Mouse (Mus musculus) stomach, embryonic 16.5 days (tissue): ENCODE results near the gene Golga4. TPM values are rescaled to one million over a fixed set of nuclear protein-coding genes. Genes with fewer than 3 reads are reported as not detected.
A peak's percentile ranks its signal among the peaks of the same experiment; 100 is the strongest.
"Not testable (repeated sequence)": the region's sequence is repeated elsewhere in the genome, so short reads cannot be mapped to it uniquely, and the experiment has no call there.

Experiments
- ATAC-seq: fragments of 200-750 bp; cut with Nextera tagmentation; 2 replicates; pipeline ENCODE4 v1.8.0; 2017; ENCODE audit warnings: moderate number of reproducible peaks, moderate TSS enrichment; ENCODE audit not compliant: insufficient read depth, low FRiP score
- H3K27ac ChIP-seq: fragments of 300-500 bp; sonication (generic); 2 replicates; pipeline ENCODE4 v1.5.1; 2014; ENCODE audit warnings: low read length
- H3K27me3 ChIP-seq: fragments of 300-500 bp; sonication (generic); 2 replicates; pipeline ENCODE4 v1.6.1; 2014; ENCODE audit warnings: low read length, control low read depth, mixed read lengths; ENCODE audit not compliant: control insufficient read depth, insufficient read depth
- H3K36me3 ChIP-seq: fragments of 300-500 bp; sonication (generic); 2 replicates; pipeline ENCODE4 v1.6.1; 2014; ENCODE audit warnings: low read length; ENCODE audit not compliant: control insufficient read depth, insufficient read depth
- H3K4me1 ChIP-seq: fragments of 300-500 bp; sonication (generic); 2 replicates; pipeline ENCODE4 v1.6.1; 2014; ENCODE audit warnings: low read length, control low read depth, mixed read lengths; ENCODE audit not compliant: control insufficient read depth, insufficient read depth
- H3K4me2 ChIP-seq: fragments of 300-500 bp; sonication (generic); 2 replicates; pipeline ENCODE4 v1.6.1; 2014; ENCODE audit warnings: low read depth, low read length, mixed read lengths
- H3K4me3 ChIP-seq: fragments of 300-500 bp; sonication (generic); replicated peaks from 2 replicates; pipeline ENCODE4 v1.5.1; 2014; ENCODE audit warnings: mild to moderate bottlenecking, low read length
- H3K9ac ChIP-seq: fragments of 300-500 bp; sonication (generic); 2 replicates; pipeline ENCODE4 v1.6.1; 2014; ENCODE audit warnings: low read length
- H3K9me3 ChIP-seq: fragments of 300-500 bp; sonication (generic); replicated peaks from 2 replicates; pipeline ENCODE4 v1.6.1; 2016; ENCODE audit warnings: low read length, control low read depth; ENCODE audit not compliant: control insufficient read depth
- WGBS: fragments of 180-500 bp; shearing (Covaris S2); extraction: QIAGEN DNeasy Blood & Tissue Kit; methylation state at CpG from one replicate; pipeline ENCODE4 v1.1.7; 2014; 5-methylcytosine and 5-hydroxymethylcytosine counted together
- polyA plus RNA-seq: library from polyadenylated mRNA; unstranded; fragments of >200 nt; fragmentation: Nextera tagmentation; extraction: Ambion mirVana; gene quantifications from 2 replicates; pipeline ENCODE4 v1.2.1, GENCODE M21; 2015

The Golga4 gene
- polyA plus RNA-seq, 1 experiment from 2014 or later = 50.6 TPM

- H3K4me2 ChIP-seq = no peak overlapping the region
- ATAC-seq = 0 out of 2 replicates have a peak, but pooled peaks have one; percentile 70
- H3K9me3 ChIP-seq = no peaks in the 10 kb centered on the region
- peaks cover 10% of the 10 kb centered on the region for H3K4me1 ChIP-seq
- H3K27ac ChIP-seq = no peak overlapping the region
- H3K27me3 ChIP-seq = no peaks in the 10 kb centered on the region
- H3K4me3 ChIP-seq = no peak overlapping the region
- 56% methylated on average over 7 of the region's 7 CpGs for WGBS
- H3K9ac ChIP-seq = no peak overlapping the region
- no peaks in the 10 kb centered on the region for H3K36me3 ChIP-seq
These were observed 90.7 kb downstream of the Golga4 start for GRCm38 (mm10) chr9:118596767-118597166.

- 75% methylated on average over 3 of the region's 3 CpGs for WGBS
- not testable (repeated sequence) for H3K9ac ChIP-seq, H3K9me3 ChIP-seq, ATAC-seq, H3K27me3 ChIP-seq, H3K4me2 ChIP-seq, H3K4me1 ChIP-seq, H3K27ac ChIP-seq, H3K36me3 ChIP-seq, H3K4me3 ChIP-seq
These were observed 94.3 kb downstream of the Golga4 start for GRCm38 (mm10) chr9:118600393-118600792.

GRCm38 (mm10) chr9:118602576-118602975 is 96.5 kb downstream of the Golga4 start:
- no peak for ATAC-seq
- WGBS = 75% methylated on average over 5 of the region's 5 CpGs
- Histone ChIP-seq H3K4me2 (no peak overlapping the region), H3K27ac (no peak overlapping the region), H3K36me3 (no peaks in the 10 kb centered on the region), H3K27me3 (no peaks in the 10 kb centered on the region), H3K4me1 (no peaks in the 10 kb centered on the region), H3K9ac (no peak overlapping the region), H3K4me3 (no peak overlapping the region), H3K9me3 (no peaks in the 10 kb centered on the region)

GRCm38 (mm10) chr9:118606148-118606816 is 100.2 kb downstream of the Golga4 start, which contains the start of gene Itga9:
Itga9 (plus strand) TSS chr9:118606690.
- ATAC-seq = peak; percentile 86
- peak within 1 kb of the TSS; percentile 91 for H3K9ac ChIP-seq
- H3K4me2 ChIP-seq = peak within 1 kb of the TSS; percentile 85
- WGBS = 8% methylated on average over 42 of the region's 42 CpGs
- H3K27ac ChIP-seq = peak within 1 kb of the TSS; percentile 67
- H3K4me3 ChIP-seq = peak within 1 kb of the TSS; percentile 79
- no peaks in the 10 kb centered on the region for H3K36me3 ChIP-seq
- no peaks in the 10 kb centered on the region for H3K9me3 ChIP-seq
- peaks cover 5% of the 10 kb centered on the region for H3K4me1 ChIP-seq
- H3K27me3 ChIP-seq = no peaks in the 10 kb centered on the region

GRCm38 (mm10) chr9:118606817-118607371 is 100.8 kb downstream of the Golga4 start:
- Histone ChIP-seq H3K9me3 (no peaks in the 10 kb centered on the region), H3K27me3 (no peaks in the 10 kb centered on the region), H3K4me3 (peak overlapping the region; percentile 79), H3K9ac (peak overlapping the region; percentile 91), H3K36me3 (no peaks in the 10 kb centered on the region), H3K4me2 (peak overlapping the region; percentile 85), H3K4me1 (peaks cover 9% of the 10 kb centered on the region), H3K27ac (peak overlapping the region; percentile 67)
- peak; percentile 42 for ATAC-seq
- WGBS = under 1% methylated on average over 68 of the region's 68 CpGs

GRCm38 (mm10) chr9:118607701-118608401 is 101.8 kb downstream of the Golga4 start:
- no peaks in the 10 kb centered on the region for H3K9me3 ChIP-seq
- 49% methylated on average over 16 of the region's 16 CpGs for WGBS
- peaks cover 17% of the 10 kb centered on the region for H3K4me1 ChIP-seq
- H3K36me3 ChIP-seq = no peaks in the 10 kb centered on the region
- no peak overlapping the region; the same call in 1 of the 2 replicates for H3K27ac ChIP-seq
- H3K4me3 ChIP-seq = peak overlapping the region; percentile 79
- H3K4me2 ChIP-seq = peak overlapping the region; percentile 85
- no peaks in the 10 kb centered on the region for H3K27me3 ChIP-seq
- H3K9ac ChIP-seq = peak overlapping the region; percentile 91
- ATAC-seq = no peak

GRCm38 (mm10) chr9:118608556-118608955 is 102.5 kb downstream of the Golga4 start:
- no peaks in the 10 kb centered on the region for H3K36me3 ChIP-seq
- no peak for ATAC-seq
- no peaks in the 10 kb centered on the region for H3K27me3 ChIP-seq
- H3K9ac ChIP-seq = peak overlapping the region; percentile 46; the same call in 1 of the 2 replicates
- H3K4me1 ChIP-seq = peaks cover 19% of the 10 kb centered on the region
- H3K9me3 ChIP-seq = no peaks in the 10 kb centered on the region
- H3K4me3 ChIP-seq = peak overlapping the region; percentile 25; the same call in 1 of the 2 replicates
- no peak overlapping the region for H3K27ac ChIP-seq
- WGBS = 52% methylated on average over 4 of the region's 4 CpGs
- H3K4me2 ChIP-seq = peak overlapping the region; percentile 85

GRCm38 (mm10) chr9:118610060-118610459 is 104.0 kb downstream of the Golga4 start:
- no peaks in the 10 kb centered on the region for H3K9me3 ChIP-seq
- peaks cover 19% of the 10 kb centered on the region for H3K4me1 ChIP-seq
- H3K9ac ChIP-seq = 0 out of 2 replicates have a peak overlapping the region, but pooled peaks have one; percentile 2
- no peaks in the 10 kb centered on the region for H3K36me3 ChIP-seq
- WGBS = 59% methylated on average over 10 of the region's 10 CpGs
- no peak overlapping the region; the same call in 1 of the 2 replicates for H3K27ac ChIP-seq
- no peak for ATAC-seq
- no peak overlapping the region; the same call in 1 of the 2 replicates for H3K4me2 ChIP-seq
- no peaks in the 10 kb centered on the region for H3K27me3 ChIP-seq
- no peak overlapping the region for H3K4me3 ChIP-seq

GRCm38 (mm10) chr9:118611111-118611541 is 105.1 kb downstream of the Golga4 start:
- Histone ChIP-seq H3K36me3 (no peaks in the 10 kb centered on the region), H3K27me3 (no peaks in the 10 kb centered on the region), H3K4me3 (no peak overlapping the region), H3K27ac (peak overlapping the region; percentile 6; the same call in 1 of the 2 replicates), H3K9me3 (no peaks in the 10 kb centered on the region), H3K4me1 (peaks cover 19% of the 10 kb centered on the region), H3K4me2 (peak overlapping the region; percentile 30), H3K9ac (no peak overlapping the region)
- no peak for ATAC-seq
- WGBS = 44% methylated on average over 14 of the region's 14 CpGs
